Mouse (Mus musculus): ENCODE data around the gene Dcbld1. TPM values are rescaled to one million over a fixed set of nuclear protein-coding genes. Genes with fewer than 3 reads are reported as not detected.

The Dcbld1 gene
- 5.8 and 6.3 TPM in 2 replicates for polyA plus RNA-seq (2014; fragmentation: Nextera tagmentation; extraction: Ambion mirVana)

- WGBS = under 1% methylated on average over 47 of the region's 60 CpGs
- Histone ChIP-seq H3K36me3 (ENCODE audit: control insufficient read depth, insufficient read depth, low read length) (no peaks in the 10 kb centered on the region), H3K9me3 (ENCODE audit: control insufficient read depth, low read length) (no peaks in the 10 kb centered on the region), H3K9ac (ENCODE audit: low read length) (peak within 1 kb of the TSS; percentile 89), H3K4me1 (ENCODE audit: control insufficient read depth in 2 of 2, insufficient read depth in 2 of 2, low read length in 2 of 2) (peaks cover 0 to 6% of the 10 kb centered on the region in 2 experiments; a peak in 1 of 4 replicates), H3K27me3 (ENCODE audit: control insufficient read depth, insufficient read depth, low read length) (no peaks in the 10 kb centered on the region), H3K27ac (replicated peaks in 1 of 2; ENCODE audit: control insufficient read depth in 1 of 2, insufficient read depth in 1 of 2, low read depth in 2 of 2, low read length in 2 of 2) (peak within 1 kb of the TSS; percentile 43 to 50; a peak in 3 of 4 replicates), H3K4me2 (ENCODE audit: low read length) (peak within 1 kb of the TSS; percentile 89), H3K4me3 (ENCODE audit: control insufficient read depth in 1 of 2, insufficient read depth in 1 of 2, low read depth in 1 of 2, low read length in 2 of 2) (peak within 1 kb of the TSS; percentile 80 to 83)
- peak; percentile 90 for ATAC-seq (ENCODE audit: insufficient number of reproducible peaks, insufficient read depth, low FRiP score, low read depth)
Measured at GRCm38 (mm10) chr10:52233301-52233968, at the start of gene Dcbld1. Gene Dcbld1, plus strand, starts transcription at chr10:52233619.

DNA sequence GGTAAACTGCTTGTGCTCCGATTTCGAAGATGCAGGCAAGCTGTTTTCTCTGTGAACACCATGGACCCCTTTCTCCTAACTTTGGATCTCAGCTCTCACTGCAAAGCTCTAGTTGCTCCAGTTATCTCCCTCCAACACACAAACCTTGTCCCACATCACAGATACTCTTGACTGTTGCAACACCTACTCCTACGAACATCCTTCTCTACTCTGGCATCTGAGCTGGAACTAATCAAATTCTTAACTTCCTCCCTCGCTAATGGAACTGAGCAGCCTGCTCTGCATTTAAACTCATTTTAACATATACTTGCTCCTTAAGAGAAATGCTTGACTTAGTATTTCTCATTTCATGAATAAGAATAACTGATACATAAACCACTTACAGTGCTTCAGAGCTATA lies 47.5 kb upstream of the Dcbld1 start:
- Histone ChIP-seq H3K9ac (ENCODE audit: low read length) (no peak overlapping the region), H3K9me3 (ENCODE audit: control insufficient read depth, low read length) (no peaks in the 10 kb centered on the region), H3K36me3 (ENCODE audit: control insufficient read depth, insufficient read depth, low read length) (no peaks in the 10 kb centered on the region), H3K27me3 (ENCODE audit: control insufficient read depth, insufficient read depth, low read length) (no peaks in the 10 kb centered on the region), H3K27ac (replicated peaks in 1 of 2; ENCODE audit: control insufficient read depth in 1 of 2, insufficient read depth in 1 of 2, low read depth in 2 of 2, low read length in 2 of 2) (no peak overlapping the region), H3K4me2 (ENCODE audit: low read length) (no peak overlapping the region), H3K4me1 (ENCODE audit: control insufficient read depth in 2 of 2, insufficient read depth in 2 of 2, low read length in 2 of 2) (no peaks in the 10 kb centered on the region), H3K4me3 (ENCODE audit: control insufficient read depth in 1 of 2, insufficient read depth in 1 of 2, low read depth in 1 of 2, low read length in 2 of 2) (no peak overlapping the region)
- ATAC-seq (ENCODE audit: insufficient number of reproducible peaks, insufficient read depth, low FRiP score, low read depth) = no peak
- WGBS = 65% methylated on average over 4 of the region's 4 CpGs

- Histone ChIP-seq H3K4me2 (ENCODE audit: low read length) (no peak within 1 kb of the TSS), H3K4me3 (ENCODE audit: control insufficient read depth in 1 of 2, insufficient read depth in 1 of 2, low read depth in 1 of 2, low read length in 2 of 2) (no peak within 1 kb of the TSS), H3K4me1 (ENCODE audit: control insufficient read depth in 2 of 2, insufficient read depth in 2 of 2, low read length in 2 of 2) (no peaks in the 10 kb centered on the region), H3K36me3 (ENCODE audit: control insufficient read depth, insufficient read depth, low read length) (no peaks in the 10 kb centered on the region), H3K9me3 (ENCODE audit: control insufficient read depth, low read length) (no peaks in the 10 kb centered on the region), H3K27ac (replicated peaks in 1 of 2; ENCODE audit: control insufficient read depth in 1 of 2, insufficient read depth in 1 of 2, low read depth in 2 of 2, low read length in 2 of 2) (no peak within 1 kb of the TSS), H3K27me3 (ENCODE audit: control insufficient read depth, insufficient read depth, low read length) (no peaks in the 10 kb centered on the region), H3K9ac (ENCODE audit: low read length) (no peak within 1 kb of the TSS)
- no peak for ATAC-seq (ENCODE audit: insufficient number of reproducible peaks, insufficient read depth, low FRiP score, low read depth)
- 74% methylated on average over 7 of the region's 7 CpGs for WGBS
Measured at GRCm38 (mm10) chr10:52194957-52195852, 38.2 kb upstream of the Dcbld1 start, which contains the start of gene Ros1. Gene Ros1, minus strand, starts transcription at chr10:52195244.

DNA sequence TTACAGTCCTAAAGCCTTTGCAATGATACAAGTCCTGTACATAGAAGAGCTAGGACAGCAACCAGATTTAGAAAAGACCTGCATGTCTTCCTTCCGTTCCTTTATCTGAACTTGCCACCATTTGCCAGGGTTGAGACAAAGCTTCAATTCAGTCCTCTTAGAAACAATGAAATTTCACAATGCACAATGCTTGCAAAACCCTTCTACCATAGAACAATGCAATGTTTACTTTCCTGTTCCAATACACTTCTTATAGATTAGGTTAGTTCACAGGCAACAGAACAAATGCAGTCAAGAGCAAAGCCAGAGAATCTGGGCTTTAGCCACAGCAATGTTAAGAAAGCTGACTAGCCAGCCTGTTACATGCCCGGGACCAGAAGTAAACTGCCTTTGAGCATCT lies 29.4 kb upstream of the Dcbld1 start:
- Histone ChIP-seq H3K36me3 (ENCODE audit: control insufficient read depth, insufficient read depth, low read length) (no peaks in the 10 kb centered on the region), H3K4me2 (ENCODE audit: low read length) (no peak overlapping the region), H3K4me3 (ENCODE audit: control insufficient read depth in 1 of 2, insufficient read depth in 1 of 2, low read depth in 1 of 2, low read length in 2 of 2) (no peak overlapping the region), H3K27ac (replicated peaks in 1 of 2; ENCODE audit: control insufficient read depth in 1 of 2, insufficient read depth in 1 of 2, low read depth in 2 of 2, low read length in 2 of 2) (no peak overlapping the region), H3K4me1 (ENCODE audit: control insufficient read depth in 2 of 2, insufficient read depth in 2 of 2, low read length in 2 of 2) (no peaks in the 10 kb centered on the region), H3K27me3 (ENCODE audit: control insufficient read depth, insufficient read depth, low read length) (no peaks in the 10 kb centered on the region), H3K9ac (ENCODE audit: low read length) (no peak overlapping the region), H3K9me3 (ENCODE audit: control insufficient read depth, low read length) (no peaks in the 10 kb centered on the region)
- ATAC-seq (ENCODE audit: insufficient number of reproducible peaks, insufficient read depth, low FRiP score, low read depth) = no peak
- WGBS = 69% methylated on average over 2 of the region's 2 CpGs

DNA sequence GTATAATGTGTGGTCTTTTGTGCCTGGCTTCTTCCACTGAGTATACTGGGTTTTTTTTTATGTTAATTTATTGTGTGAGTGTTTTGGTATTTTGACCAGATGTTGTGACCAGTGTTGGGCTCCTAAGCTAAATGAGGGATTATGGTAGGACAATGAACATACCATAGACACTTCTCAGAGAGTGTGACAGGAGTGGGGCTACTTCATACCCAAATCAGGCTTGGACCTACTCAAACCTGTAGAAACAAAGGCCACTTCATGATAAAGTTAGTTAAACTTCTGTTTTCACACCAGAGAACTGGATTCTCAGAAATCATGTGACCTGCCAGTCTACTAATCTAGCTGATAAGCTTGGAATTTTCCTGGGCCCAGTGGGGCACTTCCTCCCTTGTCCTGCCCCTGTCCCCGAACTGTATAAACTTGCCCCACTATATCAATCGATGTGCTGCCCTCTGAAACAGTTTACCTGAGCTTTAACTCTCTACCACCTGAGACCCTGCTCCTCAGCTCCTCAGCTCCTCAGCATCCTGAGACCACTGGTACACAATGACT lies 18.1 kb upstream of the Dcbld1 start:
- H3K4me1 ChIP-seq (ENCODE audit: control insufficient read depth in 2 of 2, insufficient read depth in 2 of 2, low read length in 2 of 2) = peaks cover 0 to 5% of the 10 kb centered on the region in 2 experiments; a peak in 1 of 4 replicates
- no peak overlapping the region for H3K4me3 ChIP-seq (ENCODE audit: control insufficient read depth in 1 of 2, insufficient read depth in 1 of 2, low read depth in 1 of 2, low read length in 2 of 2)
- WGBS = 12% methylated on average over 2 of the region's 2 CpGs
- H3K9ac ChIP-seq (ENCODE audit: low read length) = no peak overlapping the region
- ATAC-seq (ENCODE audit: insufficient number of reproducible peaks, insufficient read depth, low FRiP score, low read depth) = no peak
- no peaks in the 10 kb centered on the region for H3K36me3 ChIP-seq (ENCODE audit: control insufficient read depth, insufficient read depth, low read length)
- H3K27me3 ChIP-seq (ENCODE audit: control insufficient read depth, insufficient read depth, low read length) = no peaks in the 10 kb centered on the region
- H3K9me3 ChIP-seq (ENCODE audit: control insufficient read depth, low read length) = no peaks in the 10 kb centered on the region
- no peak overlapping the region for H3K4me2 ChIP-seq (ENCODE audit: low read length)
- no peak overlapping the region for H3K27ac ChIP-seq (replicated peaks in 1 of 2; ENCODE audit: control insufficient read depth in 1 of 2, insufficient read depth in 1 of 2, low read depth in 2 of 2, low read length in 2 of 2)

DNA sequence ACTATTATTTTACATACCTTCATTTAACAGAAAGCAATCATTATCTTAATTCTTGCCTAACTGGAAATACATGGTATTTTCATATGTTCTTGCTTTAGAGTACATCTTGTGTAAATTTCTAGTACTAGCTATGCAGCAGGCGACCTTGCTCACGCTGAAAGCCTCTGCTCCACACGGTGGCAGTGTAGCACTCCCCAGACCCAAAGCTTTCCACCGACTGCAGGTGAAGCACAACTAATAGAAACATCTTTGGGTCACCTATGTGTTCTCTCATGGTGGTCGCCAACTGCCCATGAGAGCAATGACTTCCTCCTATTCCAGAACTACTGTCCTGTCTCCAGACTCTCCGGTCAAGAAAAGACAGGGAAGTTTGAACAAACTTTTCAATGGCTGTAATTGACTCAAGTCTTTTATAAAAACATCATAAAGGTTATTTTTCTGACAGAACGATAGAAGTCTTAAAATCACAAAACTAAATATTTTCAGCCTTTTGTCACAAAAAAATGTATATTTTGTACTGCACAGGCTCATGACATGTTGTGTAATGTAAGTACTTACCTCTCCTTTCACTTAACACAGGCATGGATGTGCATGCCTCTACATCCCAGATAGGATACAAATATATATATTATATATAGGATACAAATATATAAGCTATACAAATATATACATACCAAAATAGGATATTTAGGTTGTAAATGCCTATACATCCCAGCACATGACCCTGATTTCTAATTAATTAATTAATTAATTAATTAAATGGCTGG lies 16.4 kb upstream of the Dcbld1 start:
- H3K4me1 ChIP-seq (ENCODE audit: control insufficient read depth in 2 of 2, insufficient read depth in 2 of 2, low read length in 2 of 2) = peaks cover 0 to 5% of the 10 kb centered on the region in 2 experiments; a peak in 1 of 4 replicates
- ATAC-seq (ENCODE audit: insufficient number of reproducible peaks, insufficient read depth, low FRiP score, low read depth) = no peak
- H3K9ac ChIP-seq (ENCODE audit: low read length) = no peak overlapping the region
- no peaks in the 10 kb centered on the region for H3K27me3 ChIP-seq (ENCODE audit: control insufficient read depth, insufficient read depth, low read length)
- no peak overlapping the region for H3K4me2 ChIP-seq (ENCODE audit: low read length)
- no peak overlapping the region for H3K27ac ChIP-seq (replicated peaks in 1 of 2; ENCODE audit: control insufficient read depth in 1 of 2, insufficient read depth in 1 of 2, low read depth in 2 of 2, low read length in 2 of 2)
- H3K36me3 ChIP-seq (ENCODE audit: control insufficient read depth, insufficient read depth, low read length) = no peaks in the 10 kb centered on the region
- H3K4me3 ChIP-seq (ENCODE audit: control insufficient read depth in 1 of 2, insufficient read depth in 1 of 2, low read depth in 1 of 2, low read length in 2 of 2) = no peak overlapping the region
- no peaks in the 10 kb centered on the region for H3K9me3 ChIP-seq (ENCODE audit: control insufficient read depth, low read length)
- WGBS = 23% methylated on average over 7 of the region's 7 CpGs

DNA sequence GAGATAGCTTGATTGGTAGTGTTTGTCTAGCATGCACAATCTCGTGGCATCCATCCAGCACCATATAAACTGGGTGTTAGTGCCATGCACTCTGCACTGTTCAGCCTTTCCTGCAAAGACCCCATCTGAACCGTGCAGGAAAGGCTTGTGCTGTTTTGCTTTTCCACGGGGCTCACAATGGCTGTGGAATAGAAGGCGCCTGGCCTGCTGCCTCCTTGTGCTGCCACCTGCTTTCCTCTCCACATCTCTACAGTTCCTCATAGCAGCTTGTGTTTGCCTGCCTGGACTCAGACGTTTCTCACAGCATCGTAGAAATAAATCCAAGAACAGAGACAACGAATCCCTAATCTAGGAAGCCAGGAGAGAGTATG lies 15.9 kb upstream of the Dcbld1 start:
- 46% methylated on average over 7 of the region's 7 CpGs for WGBS
- Histone ChIP-seq H3K4me3 (ENCODE audit: control insufficient read depth in 1 of 2, insufficient read depth in 1 of 2, low read depth in 1 of 2, low read length in 2 of 2) (no peak overlapping the region), H3K4me2 (ENCODE audit: low read length) (no peak overlapping the region), H3K9me3 (ENCODE audit: control insufficient read depth, low read length) (no peaks in the 10 kb centered on the region), H3K27me3 (ENCODE audit: control insufficient read depth, insufficient read depth, low read length) (no peaks in the 10 kb centered on the region), H3K4me1 (ENCODE audit: control insufficient read depth in 2 of 2, insufficient read depth in 2 of 2, low read length in 2 of 2) (peaks cover 0 to 5% of the 10 kb centered on the region in 2 experiments; a peak in 1 of 4 replicates), H3K9ac (ENCODE audit: low read length) (no peak overlapping the region), H3K27ac (replicated peaks in 1 of 2; ENCODE audit: control insufficient read depth in 1 of 2, insufficient read depth in 1 of 2, low read depth in 2 of 2, low read length in 2 of 2) (no peak overlapping the region), H3K36me3 (ENCODE audit: control insufficient read depth, insufficient read depth, low read length) (no peaks in the 10 kb centered on the region)
- no peak for ATAC-seq (ENCODE audit: insufficient number of reproducible peaks, insufficient read depth, low FRiP score, low read depth)
